In genomic region chr2:48380140-48380539, GRCm38 (mm10) we compare ENCODE assay signal across 12 mouse cellular contexts.
A peak's percentile ranks its signal among the peaks of the same experiment; 100 is the strongest.
DNase-seq lines count a peak whose midpoint lies in the region; ATAC-seq lines count a peak whose summit lies in the region.
"Had no signal": no experiment of that assay in that cellular context is flagged by ENCODE, and none has a peak within 500 bp of the region (broad histone marks: within the 10 kb centered on the region; RNA-seq: fewer than 3 reads in every experiment).

No protein-coding gene starts in this region.

- H3K27ac ChIP-seq in heart, embryonic 13.5 days (replicated peaks) = no peak overlapping the region
- H3K27ac ChIP-seq in embryonic facial prominence, embryonic 15.5 days (replicated peaks) = no peak overlapping the region

- DNase-seq in heart, adult 11 months = no peak
- DNase-seq in adipocyte (ENCODE audit: low spot score) = peak; percentile 65
- peak; percentile 32 for DNase-seq in lung, postnatal 14 days
- no peak for DNase-seq in c-Kit-positive CD71-positive TER-119-positive erythroid progenitor cells, embryonic 14.5 days (ENCODE audit: low spot score)
- DNase-seq: cerebellum, postnatal 10 days; layer of hippocampus, adult 9-11 months; right cerebral cortex, postnatal 4 days had no signal

- ATAC-seq in heart, embryonic 13.5 days (ENCODE audit: extremely low read depth, insufficient number of reproducible peaks, low FRiP score, low TSS enrichment) = no peak
- 0 out of 2 replicates have a peak, but pooled peaks have one; percentile 67 for ATAC-seq in embryonic facial prominence, embryonic 15.5 days (ENCODE audit: insufficient number of reproducible peaks, low FRiP score, low TSS enrichment, low read depth)
- no peak for ATAC-seq in cerebellum, adult (ENCODE audit: insufficient number of reproducible peaks, low FRiP score, low TSS enrichment)
- ATAC-seq: hindbrain, embryonic 16.5 days had no signal

- H3K9me3 ChIP-seq in heart, embryonic 13.5 days = no peaks in the 10 kb centered on the region
- H3K9me3 ChIP-seq in embryonic facial prominence, embryonic 15.5 days (replicated peaks) = no peaks in the 10 kb centered on the region

- H3K9ac ChIP-seq in heart, embryonic 13.5 days = no peak overlapping the region
- H3K9ac ChIP-seq in embryonic facial prominence, embryonic 15.5 days = no peak overlapping the region

- no peaks in the 10 kb centered on the region for H3K27me3 ChIP-seq in heart, embryonic 13.5 days (replicated peaks)
- H3K27me3 ChIP-seq in embryonic facial prominence, embryonic 15.5 days = no peaks in the 10 kb centered on the region

- WGBS in heart, embryonic 13.5 days = 30% methylated on average over 5 of the region's 5 CpGs
- 28% methylated on average over 5 of the region's 5 CpGs for WGBS in embryonic facial prominence, embryonic 15.5 days

- peak overlapping the region; percentile 33 for H3K4me2 ChIP-seq in heart, embryonic 13.5 days
- no peak overlapping the region for H3K4me2 ChIP-seq in embryonic facial prominence, embryonic 15.5 days (replicated peaks)

- no peak overlapping the region for H3K4me3 ChIP-seq in heart, embryonic 13.5 days
- no peak overlapping the region for H3K4me3 ChIP-seq in embryonic facial prominence, embryonic 15.5 days (replicated peaks)
- H3K4me3 ChIP-seq: erythroblast, embryonic 14.5 days had no signal

- H3K36me3 ChIP-seq in heart, embryonic 13.5 days = no peaks in the 10 kb centered on the region
- H3K36me3 ChIP-seq in embryonic facial prominence, embryonic 15.5 days = no peaks in the 10 kb centered on the region

- peaks cover 20% of the 10 kb centered on the region for H3K4me1 ChIP-seq in heart, embryonic 13.5 days
- H3K4me1 ChIP-seq in embryonic facial prominence, embryonic 15.5 days = 0 out of 2 replicates have a peak, but pooled peaks cover 2% of the 10 kb centered on the region

Comparison
In these comparisons a context has a peak if more than half of its experiments do, and no peak if none do; other contexts are left out.
1. DNase-seq: peak in adipocyte (single experiment) and lung, postnatal 14 days (single experiment); none in heart, adult 11 months (single experiment) and c-Kit-positive CD71-positive TER-119-positive erythroid progenitor cells, embryonic 14.5 days (single experiment).